Mouse (Mus musculus): Measurements from ENCODE around the gene Acaca. TPM values are rescaled to one million over a fixed set of nuclear protein-coding genes. Genes with fewer than 3 reads are reported as not detected.

Acaca gene
- polyA plus RNA-seq, 1 experiment, result 32.1 TPM

- no peak for TF ChIP-seq GATA1 (IDR thresholded peaks at IDR 0.05; ENCODE audit: low read length)
Measured at GRCm38 (mm10) chr11:84258053-84258710, 128.7 kb downstream of the Acaca start.

- no peak for TF ChIP-seq GATA1 (IDR thresholded peaks at IDR 0.05; ENCODE audit: low read length)
Measured at GRCm38 (mm10) chr11:84264490-84264889, 135.0 kb downstream of the Acaca start.

GRCm38 (mm10) chr11:84268068-84268467 lies 138.6 kb downstream of the Acaca start:
- no peak for TF ChIP-seq GATA1 (IDR thresholded peaks at IDR 0.05; ENCODE audit: low read length)

GRCm38 (mm10) chr11:84270511-84270910 lies 141.0 kb downstream of the Acaca start:
- TF ChIP-seq GATA1 (IDR thresholded peaks at IDR 0.05; ENCODE audit: low read length), result no peak

GRCm38 (mm10) chr11:84271948-84272347 lies 142.5 kb downstream of the Acaca start:
- no peak for TF ChIP-seq GATA1 (IDR thresholded peaks at IDR 0.05; ENCODE audit: low read length)

- no peak for TF ChIP-seq GATA1 (IDR thresholded peaks at IDR 0.05; ENCODE audit: low read length)
Measured at GRCm38 (mm10) chr11:84272574-84272973, 143.1 kb downstream of the Acaca start.

- no peak for TF ChIP-seq GATA1 (IDR thresholded peaks at IDR 0.05; ENCODE audit: low read length)
Measured at GRCm38 (mm10) chr11:84276979-84277378, 147.5 kb downstream of the Acaca start.

- TF ChIP-seq GATA1 (IDR thresholded peaks at IDR 0.05; ENCODE audit: low read length), result no peak
Measured at GRCm38 (mm10) chr11:84281280-84281679, 151.8 kb downstream of the Acaca start.

GRCm38 (mm10) chr11:84282944-84283703 lies 153.7 kb downstream of the Acaca start:
- TF ChIP-seq GATA1 (IDR thresholded peaks at IDR 0.05; ENCODE audit: low read length), result no peak

GRCm38 (mm10) chr11:84290781-84291180 lies 161.3 kb downstream of the Acaca start:
- no peak for TF ChIP-seq GATA1 (IDR thresholded peaks at IDR 0.05; ENCODE audit: low read length)

GRCm38 (mm10) chr11:84292532-84292931 lies 163.1 kb downstream of the Acaca start:
- no peak for TF ChIP-seq GATA1 (IDR thresholded peaks at IDR 0.05; ENCODE audit: low read length)

GRCm38 (mm10) chr11:84293288-84293687 lies 163.8 kb downstream of the Acaca start:
- TF ChIP-seq GATA1 (IDR thresholded peaks at IDR 0.05; ENCODE audit: low read length), result no peak

- TF ChIP-seq GATA1 (IDR thresholded peaks at IDR 0.05; ENCODE audit: low read length), result no peak
Measured at GRCm38 (mm10) chr11:84296337-84296736, 166.9 kb downstream of the Acaca start.

GRCm38 (mm10) chr11:84305474-84305873 lies 176.0 kb downstream of the Acaca start:
- TF ChIP-seq GATA1 (IDR thresholded peaks at IDR 0.05; ENCODE audit: low read length), result no peak

- no peak for TF ChIP-seq GATA1 (IDR thresholded peaks at IDR 0.05; ENCODE audit: low read length)
Measured at GRCm38 (mm10) chr11:84306158-84306742, 176.8 kb downstream of the Acaca start.

- no peak for TF ChIP-seq GATA1 (IDR thresholded peaks at IDR 0.05; ENCODE audit: low read length)
Measured at GRCm38 (mm10) chr11:84324032-84324752, 194.7 kb downstream of the Acaca start.

All from G1E-ER4 (cell line).